Mouse (Mus musculus) neural tube, embryonic 13.5 days (tissue): ENCODE results near the gene Actn1. TPM values are rescaled to one million over a fixed set of nuclear protein-coding genes. Genes with fewer than 3 reads are reported as not detected.

ENCODE experiments used
- ATAC-seq: fragments of 200-750 bp; cut with Nextera tagmentation; 2 replicates; pipeline ENCODE4 v1.8.0; 2017; ENCODE audit warnings: low read depth, mild to moderate bottlenecking, moderate TSS enrichment, moderate library complexity
- H3K27ac ChIP-seq: fragments of 300-500 bp; sonication (generic); replicated peaks from 2 replicates; pipeline ENCODE4 v1.5.1; 2015; ENCODE audit warnings: moderate library complexity, mild to moderate bottlenecking, inconsistent platforms
- H3K27me3 ChIP-seq: fragments of 300-500 bp; sonication (generic); 2 replicates; pipeline ENCODE4 v1.6.1; 2015; ENCODE audit warnings: mild to moderate bottlenecking, inconsistent platforms
- H3K36me3 ChIP-seq: fragments of 300-500 bp; sonication (generic); 2 replicates; pipeline ENCODE4 v1.6.1; 2015; ENCODE audit warnings: mild to moderate bottlenecking, inconsistent platforms
- H3K4me1 ChIP-seq: fragments of 300-500 bp; sonication (generic); replicated peaks from 2 replicates; pipeline ENCODE4 v1.6.1; 2015; ENCODE audit warnings: inconsistent platforms
- H3K4me2 ChIP-seq: fragments of 300-500 bp; sonication (generic); 2 replicates; pipeline ENCODE4 v1.6.1; 2015; ENCODE audit warnings: inconsistent platforms, mild to moderate bottlenecking, moderate library complexity
- H3K4me3 ChIP-seq: fragments of 300-500 bp; sonication (generic); 2 replicates; pipeline ENCODE4 v1.5.1; 2015; ENCODE audit warnings: mild to moderate bottlenecking, inconsistent platforms
- H3K9ac ChIP-seq: fragments of 300-500 bp; sonication (generic); 2 replicates; pipeline ENCODE4 v1.6.1; 2015; ENCODE audit warnings: moderate library complexity, mild to moderate bottlenecking, inconsistent platforms
- H3K9me3 ChIP-seq: fragments of 300-500 bp; sonication (generic); 2 replicates; pipeline ENCODE4 v1.6.1; 2016; ENCODE audit warnings: inconsistent platforms
- WGBS: fragments of 180-500 bp; shearing (Covaris S2); methylation state at CpG from one replicate; pipeline ENCODE4 v1.1.7; 2015; 5-methylcytosine and 5-hydroxymethylcytosine counted together
- polyA plus RNA-seq: library from polyadenylated mRNA; unstranded; fragments of >200 nt; fragmentation: Nextera tagmentation; extraction: Ambion mirVana; gene quantifications from 2 replicates; pipeline ENCODE4 v1.2.1, GENCODE M21; 2015

Actn1 gene
- polyA plus RNA-seq, 1 experiment from 2014 or later: 8.8 TPM

- WGBS: 89% methylated on average over 14 of the region's 14 CpGs
- ATAC-seq: no peak
- H3K4me1 ChIP-seq: peaks cover 43% of the 10 kb centered on the region
Observed at GRCm38 (mm10) chr12:80220260-80221038, 39.7 kb downstream of the Actn1 start.

GRCm38 (mm10) chr12:80218784-80219183 lies 41.4 kb downstream of the Actn1 start:
- Histone ChIP-seq H3K27me3 (no peaks in the 10 kb centered on the region), H3K36me3 (no peaks in the 10 kb centered on the region), H3K4me1 (peaks cover 36% of the 10 kb centered on the region), H3K9me3 (no peaks in the 10 kb centered on the region), H3K4me3 (no peak overlapping the region), H3K4me2 (no peak overlapping the region), H3K9ac (no peak overlapping the region), H3K27ac (no peak overlapping the region)
- ATAC-seq: no peak
- WGBS: 30% methylated on average over 3 of the region's 3 CpGs

More at GRCm38 (mm10) chr12:80220260-80221038, 39.7 kb downstream of the Actn1 start:
- H3K27ac ChIP-seq: no peak overlapping the region
- no peaks in the 10 kb centered on the region for H3K9me3 ChIP-seq
- no peaks in the 10 kb centered on the region for H3K36me3 ChIP-seq
- H3K4me2 ChIP-seq: no peak overlapping the region
- no peak overlapping the region for H3K9ac ChIP-seq
- no peak overlapping the region for H3K4me3 ChIP-seq
- H3K27me3 ChIP-seq: no peaks in the 10 kb centered on the region

GRCm38 (mm10) chr12:80218045-80218611 lies 42.0 kb downstream of the Actn1 start:
- Histone ChIP-seq H3K4me3 (no peak overlapping the region), H3K4me1 (peaks cover 33% of the 10 kb centered on the region), H3K4me2 (no peak overlapping the region), H3K36me3 (no peaks in the 10 kb centered on the region), H3K9ac (no peak overlapping the region), H3K27me3 (no peaks in the 10 kb centered on the region), H3K9me3 (no peaks in the 10 kb centered on the region), H3K27ac (no peak overlapping the region)
- WGBS: 68% methylated on average over 4 of the region's 4 CpGs
- ATAC-seq: no peak

DNA sequence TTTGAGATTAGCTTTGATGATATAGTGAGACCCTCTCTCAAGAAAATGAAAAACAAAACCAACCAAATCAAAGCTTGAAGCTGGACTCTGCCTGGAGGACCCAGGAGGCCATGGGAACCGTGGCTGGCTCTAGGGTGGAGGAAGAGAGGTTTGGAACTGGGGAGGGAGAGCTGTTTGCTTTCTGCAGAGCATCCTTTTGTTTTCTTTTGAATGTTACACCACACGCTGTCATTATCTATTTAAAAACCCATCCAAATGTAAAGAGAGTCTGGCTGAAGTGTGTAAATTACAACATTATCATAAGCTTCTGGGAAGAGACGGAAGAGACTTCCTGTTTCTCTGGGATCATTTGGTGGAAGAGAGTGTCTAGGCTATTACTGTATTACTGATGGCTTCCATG lies 43.1 kb downstream of the Actn1 start:
- H3K27ac ChIP-seq: no peak overlapping the region
- H3K4me3 ChIP-seq: no peak overlapping the region
- H3K9me3 ChIP-seq: no peaks in the 10 kb centered on the region
- peaks cover 25% of the 10 kb centered on the region; the same call in 1 of the 2 replicates for H3K4me1 ChIP-seq
- H3K4me2 ChIP-seq: no peak overlapping the region
- WGBS: 57% methylated on average over 3 of the region's 3 CpGs
- H3K36me3 ChIP-seq: no peaks in the 10 kb centered on the region
- H3K9ac ChIP-seq: no peak overlapping the region
- no peaks in the 10 kb centered on the region for H3K27me3 ChIP-seq
- ATAC-seq: no peak

DNA sequence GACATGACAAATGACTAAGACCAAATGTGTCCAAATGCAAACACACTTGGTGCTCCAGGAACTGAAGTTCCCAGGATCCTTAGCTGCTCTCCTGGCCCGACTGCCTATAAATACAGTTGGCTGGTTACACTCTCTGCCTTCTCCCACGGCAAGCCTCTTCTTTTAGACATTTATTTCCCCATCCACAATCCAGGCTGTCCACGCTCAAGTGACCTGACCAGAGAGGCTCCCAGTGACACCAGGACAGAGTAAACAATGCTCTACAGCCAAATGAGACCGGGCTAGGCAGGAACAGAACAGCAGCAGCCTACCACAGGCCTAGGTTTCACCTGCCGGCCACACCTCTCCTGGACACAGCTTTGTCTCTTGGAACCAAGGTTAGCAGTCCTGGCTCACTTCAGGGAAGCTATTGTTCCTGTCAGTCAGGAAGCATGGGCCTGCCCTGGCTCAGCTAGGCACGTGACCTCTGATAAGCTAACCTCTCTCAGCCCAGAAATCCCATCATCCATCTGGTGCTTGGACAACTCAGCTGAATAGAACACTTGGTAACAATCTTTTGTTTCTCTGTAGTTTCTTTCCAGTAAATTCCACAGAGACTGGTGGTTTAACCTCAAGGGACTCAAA lies 43.8 kb downstream of the Actn1 start:
- H3K36me3 ChIP-seq: no peaks in the 10 kb centered on the region
- no peak overlapping the region for H3K4me3 ChIP-seq
- no peak for ATAC-seq
- no peaks in the 10 kb centered on the region for H3K9me3 ChIP-seq
- WGBS: 71% methylated on average over 6 of the region's 6 CpGs
- H3K27ac ChIP-seq: no peak overlapping the region
- H3K9ac ChIP-seq: no peak overlapping the region
- H3K4me1 ChIP-seq: peaks cover 30% of the 10 kb centered on the region
- no peaks in the 10 kb centered on the region for H3K27me3 ChIP-seq
- no peak overlapping the region for H3K4me2 ChIP-seq

- no peak for ATAC-seq
- H3K4me2 ChIP-seq: no peak overlapping the region
- no peaks in the 10 kb centered on the region for H3K9me3 ChIP-seq
- no peak overlapping the region for H3K4me3 ChIP-seq
- 81% methylated on average over 8 of the region's 8 CpGs for WGBS
- H3K36me3 ChIP-seq: no peaks in the 10 kb centered on the region
- H3K4me1 ChIP-seq: peaks cover 31% of the 10 kb centered on the region
- no peak overlapping the region for H3K27ac ChIP-seq
- H3K27me3 ChIP-seq: no peaks in the 10 kb centered on the region
- no peak overlapping the region for H3K9ac ChIP-seq
Observed at GRCm38 (mm10) chr12:80213810-80214209, 46.4 kb downstream of the Actn1 start.

GRCm38 (mm10) chr12:80213263-80213662 lies 46.9 kb downstream of the Actn1 start:
- 62% methylated on average over 4 of the region's 4 CpGs for WGBS
- Histone ChIP-seq H3K9ac (no peak overlapping the region), H3K27me3 (no peaks in the 10 kb centered on the region), H3K27ac (no peak overlapping the region), H3K36me3 (no peaks in the 10 kb centered on the region), H3K4me2 (no peak overlapping the region), H3K4me1 (peaks cover 30% of the 10 kb centered on the region), H3K9me3 (no peaks in the 10 kb centered on the region), H3K4me3 (no peak overlapping the region)
- no peak for ATAC-seq

- ATAC-seq: no peak
- 33% methylated on average over 4 of the region's 4 CpGs for WGBS
- Histone ChIP-seq H3K9ac (no peak overlapping the region), H3K27ac (no peak overlapping the region), H3K4me2 (no peak overlapping the region), H3K4me1 (peaks cover 24% of the 10 kb centered on the region), H3K36me3 (0 out of 2 replicates have a peak, but pooled peaks cover 4% of the 10 kb centered on the region), H3K4me3 (no peak overlapping the region), H3K27me3 (no peaks in the 10 kb centered on the region), H3K9me3 (no peaks in the 10 kb centered on the region)
Observed at GRCm38 (mm10) chr12:80210791-80211612, 49.2 kb downstream of the Actn1 start.

DNA sequence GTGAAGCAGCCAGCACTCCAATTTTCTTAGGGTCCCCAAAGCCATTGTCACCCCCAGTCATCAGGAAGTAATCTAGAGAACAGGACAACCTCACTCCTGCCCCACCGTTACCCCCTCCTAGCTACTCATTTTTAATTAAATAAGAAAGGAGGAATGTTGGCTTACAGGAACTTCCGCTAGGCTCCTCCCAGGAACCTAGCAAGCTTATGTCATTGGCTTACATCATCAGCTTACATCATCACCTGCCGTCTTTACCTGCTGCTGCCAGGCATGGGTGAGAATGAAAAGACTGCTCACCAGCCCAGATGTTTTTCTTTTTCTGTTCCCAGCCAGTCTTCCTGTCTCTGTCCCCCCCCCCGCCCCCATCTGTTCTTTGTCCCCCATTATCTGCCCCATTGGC lies 50.3 kb downstream of the Actn1 start:
- no peaks in the 10 kb centered on the region for H3K27me3 ChIP-seq
- no peak overlapping the region for H3K4me2 ChIP-seq
- no peak overlapping the region for H3K4me3 ChIP-seq
- peaks cover 21% of the 10 kb centered on the region for H3K4me1 ChIP-seq
- 0 out of 2 replicates have a peak, but pooled peaks cover 4% of the 10 kb centered on the region for H3K36me3 ChIP-seq
- H3K9ac ChIP-seq: no peak overlapping the region
- no peak for ATAC-seq
- WGBS: 89% methylated on average over 4 of the region's 4 CpGs
- H3K9me3 ChIP-seq: no peaks in the 10 kb centered on the region
- no peak overlapping the region for H3K27ac ChIP-seq

DNA sequence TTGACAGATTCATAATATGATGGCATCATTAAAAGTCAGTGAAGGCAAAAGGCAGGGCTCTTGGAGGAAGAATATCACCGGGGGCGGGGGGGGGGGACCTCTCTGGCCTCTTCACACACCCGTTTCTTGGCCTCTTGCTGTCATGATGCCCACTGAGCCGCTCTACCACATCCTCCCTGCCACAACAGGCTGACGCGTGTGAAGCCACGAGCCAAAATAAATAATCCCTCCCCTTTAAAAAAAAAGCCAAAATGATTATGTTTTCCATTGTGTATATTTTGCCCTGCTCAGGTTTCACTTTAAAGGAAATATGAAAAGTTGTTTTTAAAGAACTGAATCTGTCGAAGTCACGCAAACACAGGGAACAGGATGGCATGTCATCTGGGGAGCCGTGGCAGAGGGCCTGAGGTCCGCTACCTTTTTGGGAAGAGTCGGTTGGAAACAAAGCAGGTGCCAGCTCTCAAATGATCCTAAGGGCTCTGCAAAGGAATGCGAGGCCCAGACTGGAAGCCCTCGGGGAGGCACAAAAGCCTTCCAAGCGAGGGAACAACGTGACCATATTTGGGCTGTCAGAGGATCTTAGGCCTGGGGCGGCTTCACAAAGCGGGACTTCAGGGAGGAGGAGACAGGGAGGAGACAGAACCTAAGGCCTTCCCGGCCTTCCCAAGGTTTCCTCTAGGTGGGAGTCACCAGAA lies 51.9 kb downstream of the Actn1 start:
- no peak overlapping the region for H3K27ac ChIP-seq
- H3K9ac ChIP-seq: no peak overlapping the region
- 54% methylated on average over 19 of the region's 19 CpGs for WGBS

GRCm38 (mm10) chr12:80203284-80203683 lies 56.9 kb downstream of the Actn1 start:
- ATAC-seq: no peak
- Histone ChIP-seq H3K27ac (no peak overlapping the region), H3K36me3 (0 out of 2 replicates have a peak, but pooled peaks cover 6% of the 10 kb centered on the region), H3K9me3 (0 out of 2 replicates have a peak, but pooled peaks cover 3% of the 10 kb centered on the region), H3K4me3 (no peak overlapping the region), H3K27me3 (no peaks in the 10 kb centered on the region), H3K4me2 (no peak overlapping the region), H3K9ac (no peak overlapping the region), H3K4me1 (peaks cover 15% of the 10 kb centered on the region)
- WGBS: 87% methylated on average over 4 of the region's 4 CpGs

More for the DNA sequence above, 51.9 kb downstream of the Actn1 start:
- H3K4me3 ChIP-seq: no peak overlapping the region
- ATAC-seq: no peak
- 0 out of 2 replicates have a peak, but pooled peaks cover 4% of the 10 kb centered on the region for H3K36me3 ChIP-seq
- H3K4me1 ChIP-seq: peaks cover 24% of the 10 kb centered on the region
- no peaks in the 10 kb centered on the region for H3K9me3 ChIP-seq
- no peak overlapping the region for H3K4me2 ChIP-seq
- no peaks in the 10 kb centered on the region for H3K27me3 ChIP-seq
